Mouse (Mus musculus) lung, embryonic 15.5 days (tissue): ENCODE measurements around the gene Irf4. TPM values are rescaled to one million over a fixed set of nuclear protein-coding genes. Genes with fewer than 3 reads are reported as not detected.

Experiments used
- ATAC-seq: fragments of 200-750 bp; cut with Nextera tagmentation; 2 replicates; pipeline ENCODE4 v1.8.0; 2017; ENCODE audit warnings: moderate number of reproducible peaks, borderline replicate concordance; ENCODE audit not compliant: low FRiP score, low TSS enrichment; ENCODE audit errors: extremely low read depth
- H3K27ac ChIP-seq: fragments of 300-500 bp; sonication (generic); 2 replicates; pipeline ENCODE4 v1.5.1; 2015; ENCODE audit warnings: moderate library complexity, mild to moderate bottlenecking, inconsistent platforms
- H3K27me3 ChIP-seq: fragments of 300-500 bp; sonication (generic); 2 replicates; pipeline ENCODE4 v1.6.1; 2015; ENCODE audit warnings: inconsistent platforms
- H3K36me3 ChIP-seq: fragments of 300-500 bp; sonication (generic); 2 replicates; pipeline ENCODE4 v1.6.1; 2015; ENCODE audit warnings: inconsistent platforms
- H3K4me1 ChIP-seq: fragments of 300-500 bp; sonication (generic); 2 replicates; pipeline ENCODE4 v1.6.1; 2015; ENCODE audit warnings: inconsistent platforms
- H3K4me2 ChIP-seq: fragments of 300-500 bp; sonication (generic); 2 replicates; pipeline ENCODE4 v1.6.1; 2015; ENCODE audit warnings: inconsistent platforms, mild to moderate bottlenecking, moderate library complexity
- H3K4me3 ChIP-seq: fragments of 300-500 bp; sonication (generic); 2 replicates; pipeline ENCODE4 v1.5.1; 2015; ENCODE audit warnings: mild to moderate bottlenecking, inconsistent platforms
- H3K9ac ChIP-seq: fragments of 300-500 bp; sonication (generic); 2 replicates; pipeline ENCODE4 v1.6.1; 2015; ENCODE audit warnings: inconsistent platforms
- H3K9me3 ChIP-seq: fragments of 300-500 bp; sonication (generic); 2 replicates; pipeline ENCODE4 v1.6.1; 2016; ENCODE audit warnings: inconsistent platforms
- WGBS: fragments of 180-500 bp; shearing (Covaris S2); methylation state at CpG from one replicate; pipeline ENCODE4 v1.1.7; 2015; 5-methylcytosine and 5-hydroxymethylcytosine counted together
- polyA plus RNA-seq: library from polyadenylated mRNA; unstranded; fragments of >200 nt; fragmentation: Nextera tagmentation; extraction: Ambion mirVana; gene quantifications from 2 replicates; pipeline ENCODE4 v1.2.1, GENCODE M21; 2015

The Irf4 gene
- polyA plus RNA-seq, 1 experiment from 2014 or later = 0.17 TPM

GRCm38 (mm10) chr13:30742411-30742970 is 6.5 kb upstream of the Irf4 start:
- no peaks in the 10 kb centered on the region for H3K9me3 ChIP-seq
- no peak for ATAC-seq

GRCm38 (mm10) chr13:30745121-30745520 is 3.9 kb upstream of the Irf4 start:
- H3K27ac ChIP-seq = no peak overlapping the region
- peaks cover 40% of the 10 kb centered on the region for H3K27me3 ChIP-seq
- H3K4me1 ChIP-seq = peaks cover 10% of the 10 kb centered on the region
- H3K4me2 ChIP-seq = no peak overlapping the region
- H3K36me3 ChIP-seq = no peaks in the 10 kb centered on the region
- ATAC-seq = no peak
- no peaks in the 10 kb centered on the region for H3K9me3 ChIP-seq
- 41% methylated on average over 7 of the region's 7 CpGs for WGBS
- H3K9ac ChIP-seq = no peak overlapping the region
- no peak overlapping the region for H3K4me3 ChIP-seq

More at GRCm38 (mm10) chr13:30742411-30742970, 6.5 kb upstream of the Irf4 start:
- Histone ChIP-seq H3K4me1 (no peaks in the 10 kb centered on the region), H3K27ac (no peak overlapping the region), H3K4me3 (no peak overlapping the region), H3K9ac (no peak overlapping the region), H3K27me3 (peaks cover 13% of the 10 kb centered on the region), H3K4me2 (no peak overlapping the region), H3K36me3 (no peaks in the 10 kb centered on the region)
- 67% methylated on average over 6 of the region's 6 CpGs for WGBS

GRCm38 (mm10) chr13:30747068-30747467 is 2.0 kb upstream of the Irf4 start:
- no peak for ATAC-seq
- no peaks in the 10 kb centered on the region for H3K9me3 ChIP-seq
- no peaks in the 10 kb centered on the region for H3K36me3 ChIP-seq
- no peak overlapping the region for H3K27ac ChIP-seq
- peaks cover 59% of the 10 kb centered on the region for H3K27me3 ChIP-seq
- no peak overlapping the region for H3K9ac ChIP-seq
- no peak overlapping the region for H3K4me2 ChIP-seq
- no peak overlapping the region for H3K4me3 ChIP-seq
- peaks cover 16% of the 10 kb centered on the region for H3K4me1 ChIP-seq
- 62% methylated on average over 5 of the region's 5 CpGs for WGBS

GRCm38 (mm10) chr13:30747504-30747903 is 1.5 kb upstream of the Irf4 start:
- ATAC-seq = no peak
- peaks cover 62% of the 10 kb centered on the region for H3K27me3 ChIP-seq

GRCm38 (mm10) chr13:30748321-30748720 is 705 bp upstream of the Irf4 start:
- Histone ChIP-seq H3K9ac (no peak overlapping the region), H3K4me1 (peaks cover 16% of the 10 kb centered on the region), H3K4me3 (no peak overlapping the region), H3K4me2 (peak overlapping the region; percentile 74; the same call in 1 of the 2 replicates), H3K9me3 (no peaks in the 10 kb centered on the region), H3K27me3 (peaks cover 67% of the 10 kb centered on the region), H3K36me3 (no peaks in the 10 kb centered on the region), H3K27ac (no peak overlapping the region)
- WGBS = 63% methylated on average over 11 of the region's 11 CpGs
- no peak for ATAC-seq

More at GRCm38 (mm10) chr13:30747504-30747903, 1.5 kb upstream of the Irf4 start:
- no peak overlapping the region for H3K4me2 ChIP-seq
- no peak overlapping the region for H3K4me3 ChIP-seq
- no peak overlapping the region for H3K27ac ChIP-seq
- whole genome bisulfite sequencing = 54% methylated on average over 11 of the region's 11 CpGs
- no peaks in the 10 kb centered on the region for H3K36me3 ChIP-seq
- H3K9ac ChIP-seq = no peak overlapping the region
- peaks cover 16% of the 10 kb centered on the region for H3K4me1 ChIP-seq
- no peaks in the 10 kb centered on the region for H3K9me3 ChIP-seq

- no peak for ATAC-seq
These were observed 623 bp downstream of the Irf4 start for GRCm38 (mm10) chr13:30749557-30750141.

GRCm38 (mm10) chr13:30750461-30751303 is 1.7 kb downstream of the Irf4 start:
- Histone ChIP-seq H3K9ac (no peak overlapping the region), H3K4me2 (peak overlapping the region; percentile 74), H3K4me3 (peak overlapping the region; percentile 41), H3K9me3 (no peaks in the 10 kb centered on the region), H3K27ac (no peak overlapping the region), H3K36me3 (no peaks in the 10 kb centered on the region), H3K4me1 (peaks cover 16% of the 10 kb centered on the region), H3K27me3 (peaks cover 63% of the 10 kb centered on the region)
- ATAC-seq = no peak
- WGBS = 4% methylated on average over 33 of the region's 33 CpGs

More at GRCm38 (mm10) chr13:30749557-30750141, 623 bp downstream of the Irf4 start:
- H3K27ac ChIP-seq = no peak overlapping the region
- no peak overlapping the region for H3K9ac ChIP-seq
- peak overlapping the region; percentile 41 for H3K4me3 ChIP-seq
- no peaks in the 10 kb centered on the region for H3K36me3 ChIP-seq
- H3K27me3 ChIP-seq = peaks cover 66% of the 10 kb centered on the region
- H3K4me2 ChIP-seq = peak overlapping the region; percentile 74
- peaks cover 16% of the 10 kb centered on the region for H3K4me1 ChIP-seq
- WGBS = 6% methylated on average over 11 of the region's 11 CpGs
- H3K9me3 ChIP-seq = no peaks in the 10 kb centered on the region

- 38% methylated on average over 6 of the region's 6 CpGs for WGBS
- Histone ChIP-seq H3K4me2 (no peak overlapping the region), H3K9me3 (no peaks in the 10 kb centered on the region), H3K9ac (no peak overlapping the region), H3K4me1 (peaks cover 16% of the 10 kb centered on the region), H3K36me3 (no peaks in the 10 kb centered on the region), H3K27me3 (peaks cover 63% of the 10 kb centered on the region), H3K27ac (no peak overlapping the region), H3K4me3 (no peak overlapping the region)
- no peak for ATAC-seq
These were observed 2.2 kb downstream of the Irf4 start for GRCm38 (mm10) chr13:30751304-30751580.

GRCm38 (mm10) chr13:30752581-30753187 is 3.7 kb downstream of the Irf4 start:
- no peaks in the 10 kb centered on the region for H3K36me3 ChIP-seq
- H3K27me3 ChIP-seq = peaks cover 52% of the 10 kb centered on the region
- no peak overlapping the region for H3K4me3 ChIP-seq
- H3K27ac ChIP-seq = no peak overlapping the region
- H3K9ac ChIP-seq = no peak overlapping the region
- peaks cover 16% of the 10 kb centered on the region for H3K4me1 ChIP-seq
- no peak overlapping the region for H3K4me2 ChIP-seq
- ATAC-seq = no peak
- H3K9me3 ChIP-seq = no peaks in the 10 kb centered on the region
- WGBS = 68% methylated on average over 4 of the region's 4 CpGs

- Histone ChIP-seq H3K4me2 (no peak overlapping the region), H3K27me3 (peaks cover 45% of the 10 kb centered on the region), H3K9me3 (no peaks in the 10 kb centered on the region), H3K4me1 (peaks cover 16% of the 10 kb centered on the region), H3K27ac (no peak overlapping the region), H3K9ac (no peak overlapping the region), H3K36me3 (no peaks in the 10 kb centered on the region), H3K4me3 (no peak overlapping the region)
- WGBS = 79% methylated on average over 3 of the region's 3 CpGs
- ATAC-seq = no peak
These were observed 4.4 kb downstream of the Irf4 start for GRCm38 (mm10) chr13:30753441-30753840.

GRCm38 (mm10) chr13:30754066-30754465 is 5.0 kb downstream of the Irf4 start:
- 72% methylated on average over 4 of the region's 4 CpGs for WGBS
- H3K9me3 ChIP-seq = no peaks in the 10 kb centered on the region
- no peaks in the 10 kb centered on the region for H3K36me3 ChIP-seq
- no peak overlapping the region for H3K4me3 ChIP-seq
- H3K9ac ChIP-seq = no peak overlapping the region
- peaks cover 38% of the 10 kb centered on the region for H3K27me3 ChIP-seq
- no peak for ATAC-seq
- H3K4me2 ChIP-seq = no peak overlapping the region
- no peak overlapping the region for H3K27ac ChIP-seq
- H3K4me1 ChIP-seq = peaks cover 16% of the 10 kb centered on the region
